Mouse (Mus musculus) embryo, embryonic 10 days (tissue): ENCODE results near the gene Plekhg6.

ENCODE experiments used
- DNase-seq: peaks from one replicate; pipeline ENCODE4 v3.0.0-alpha.2; 2015; ENCODE audit warnings: low spot score

Plekhg6 gene

GRCm38 (mm10) chr6:125323547-125323946 is 57.0 kb downstream of the Plekhg6 start:
- DNase-seq, result no peak

DNA sequence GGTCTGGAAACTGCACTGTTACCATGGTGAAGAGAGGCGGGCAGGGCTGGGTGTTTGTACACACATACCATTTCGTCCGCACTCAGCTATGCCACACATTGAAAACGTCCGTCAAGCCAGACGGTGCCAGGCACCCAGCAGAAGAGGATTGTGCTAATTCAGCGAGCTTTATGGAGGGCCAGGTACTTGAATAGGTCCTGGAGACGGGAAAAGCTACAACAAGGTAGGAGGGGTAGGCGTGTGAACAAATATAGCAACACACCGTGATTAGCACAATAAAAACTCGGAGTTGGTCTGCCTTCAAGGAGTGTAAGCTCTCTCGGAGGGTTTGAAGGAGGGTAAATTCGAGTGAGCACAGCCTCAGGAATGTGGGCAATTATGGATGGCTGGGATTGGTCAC is 57.8 kb downstream of the Plekhg6 start:
- no peak for DNase-seq

DNA sequence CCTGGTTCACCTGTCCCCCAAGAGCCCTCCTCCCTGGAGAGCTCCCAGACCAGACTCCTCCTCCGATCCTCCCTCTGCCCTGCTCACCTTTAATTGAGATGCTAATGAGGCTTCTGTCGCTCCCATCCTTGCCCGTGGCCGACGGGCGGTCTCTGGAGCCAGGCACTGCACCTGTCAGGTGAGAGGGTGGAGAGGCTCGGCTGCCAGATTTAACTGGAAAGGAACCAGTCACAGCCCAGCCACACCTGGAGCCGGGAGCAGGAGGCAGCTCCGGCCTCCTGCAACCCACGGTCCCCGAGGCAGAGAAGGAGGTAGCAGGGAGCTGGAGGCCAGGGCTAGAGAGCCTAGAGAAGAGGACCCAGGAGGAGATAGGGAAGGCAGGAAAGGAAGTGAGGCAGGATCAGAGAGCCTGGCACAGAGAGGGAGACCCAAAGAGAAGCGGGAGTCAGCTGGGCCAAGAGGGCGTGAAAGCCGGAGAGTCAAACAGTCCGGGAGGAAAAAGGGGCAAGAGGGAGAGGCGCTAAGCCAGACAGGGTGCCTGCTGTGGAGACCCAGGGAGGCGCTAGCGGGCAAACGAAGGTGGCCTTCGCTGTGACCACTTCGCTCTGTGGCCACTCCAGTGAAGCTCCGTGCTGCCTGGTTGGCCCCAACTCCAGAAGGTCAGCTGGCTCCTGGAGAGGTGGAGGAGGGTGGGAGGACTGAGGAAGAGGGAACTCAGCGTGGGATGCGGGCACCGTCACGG is 59.3 kb downstream of the Plekhg6 start:
- no peak for DNase-seq

DNA sequence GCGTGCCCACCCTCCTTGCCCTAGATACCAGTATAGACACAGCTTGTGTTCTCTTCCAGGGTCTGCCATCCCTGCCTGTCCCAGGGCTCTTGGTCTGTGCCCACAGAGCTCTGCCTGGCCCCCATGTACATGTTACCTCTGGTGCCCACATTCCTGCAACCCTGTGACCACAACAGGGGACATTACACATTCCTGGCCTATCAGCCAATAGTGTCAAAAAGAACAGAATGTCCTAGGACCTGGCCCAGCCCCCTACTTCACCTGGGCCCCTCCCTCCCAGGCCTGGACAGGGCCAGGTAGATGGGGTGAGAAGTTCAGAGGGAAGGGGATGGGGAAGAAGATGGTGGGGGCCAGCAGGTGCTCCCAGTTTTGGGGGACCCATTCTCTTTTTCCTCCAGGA is 60.3 kb downstream of the Plekhg6 start, which contains the start of gene Scnn1a:
Gene Scnn1a (plus strand): TSS at position 337 of the 400 bp plus-strand sequence.
- no peak for DNase-seq

DNA sequence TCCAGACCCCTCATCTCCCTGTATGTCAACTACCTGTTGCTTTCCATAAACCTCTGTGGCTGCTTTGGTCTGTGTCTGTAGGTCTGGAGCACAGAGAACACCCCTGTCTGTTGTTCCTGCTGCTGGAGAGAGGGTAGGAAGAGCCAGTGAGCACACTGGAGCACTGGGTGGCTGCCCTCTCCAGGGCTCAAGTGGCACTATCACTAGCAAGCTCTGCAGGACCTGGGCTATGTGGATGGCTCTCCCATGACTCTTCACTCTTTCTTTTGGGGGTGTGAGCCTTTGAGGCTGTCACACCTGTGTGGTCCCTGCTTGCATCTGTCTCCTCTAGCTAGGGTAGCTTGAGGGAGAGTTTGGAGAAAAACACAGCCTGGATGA is 60.7 kb downstream of the Plekhg6 start:
- no peak for DNase-seq

GRCm38 (mm10) chr6:125318981-125319918 is 61.3 kb downstream of the Plekhg6 start:
- no peak for DNase-seq

DNA sequence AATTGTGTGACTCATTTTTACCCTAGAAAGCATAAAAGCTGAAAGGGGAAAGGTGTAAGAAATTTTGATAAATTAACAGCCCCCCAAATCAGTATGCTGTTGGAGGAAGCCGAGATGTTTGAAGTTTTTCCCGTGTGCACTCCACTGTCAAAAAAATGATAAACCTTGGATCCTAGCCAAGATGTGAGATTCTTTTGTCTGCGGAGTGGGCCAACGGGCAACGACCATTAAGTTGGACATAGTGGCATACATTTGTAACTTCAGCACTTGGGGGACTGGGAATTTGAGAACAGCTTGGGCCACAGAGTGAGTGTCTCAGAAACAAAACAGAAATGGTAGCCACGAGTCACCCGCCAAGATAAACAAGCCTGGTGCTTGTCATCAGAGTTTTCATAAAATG is 63.5 kb downstream of the Plekhg6 start:
- DNase-seq, result no peak

DNA sequence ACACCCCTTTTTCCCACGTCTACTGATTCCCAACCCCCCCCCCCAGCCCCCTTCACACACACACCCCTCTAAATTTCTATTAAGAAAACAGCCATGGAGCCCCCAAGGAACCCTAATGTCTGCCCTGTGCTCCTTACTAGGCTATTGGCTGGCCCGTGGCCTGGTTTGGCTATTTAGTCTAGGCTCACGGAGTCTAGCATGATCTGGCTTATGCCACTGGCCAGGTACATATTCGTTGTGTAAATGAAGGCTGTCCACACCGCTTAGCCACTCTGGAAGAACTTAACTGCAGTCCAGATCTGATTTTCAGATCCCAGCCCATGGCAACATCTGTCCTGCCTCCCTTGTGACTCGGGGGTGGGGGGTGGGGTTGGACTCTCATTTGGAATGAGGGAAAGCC is 65.8 kb downstream of the Plekhg6 start:
- DNase-seq, result no peak

DNA sequence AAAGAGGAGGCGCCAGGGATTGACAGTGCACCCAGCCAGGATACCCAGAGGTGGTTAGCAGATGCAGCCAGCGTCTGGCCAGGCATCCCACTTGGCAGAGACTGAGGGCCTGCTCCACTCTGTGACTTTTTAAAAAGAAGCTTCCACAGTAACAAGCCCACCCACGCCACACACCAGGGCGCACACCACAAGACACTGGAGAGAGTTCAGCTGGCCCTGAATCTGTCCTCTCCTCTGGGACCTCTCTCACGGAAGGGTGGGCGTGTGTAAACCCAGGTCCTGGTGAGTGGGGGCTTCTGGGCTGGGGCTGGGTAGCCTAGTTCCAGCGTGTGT is 66.4 kb downstream of the Plekhg6 start:
- DNase-seq, result no peak

GRCm38 (mm10) chr6:125313546-125314230 is 66.9 kb downstream of the Plekhg6 start, which contains the start of gene Ltbr:
TSS of gene Ltbr (minus strand) at chr6:125313885.
- DNase-seq, result peak; percentile 70
